Mouse (Mus musculus): ENCODE data around the gene Ephb4. TPM values are rescaled to one million over a fixed set of nuclear protein-coding genes. Genes with fewer than 3 reads are reported as not detected.

The Ephb4 gene
- total RNA-seq, 2 experiments from 2014 or later, result 71.9 to 73.6 TPM

GRCm38 (mm10) chr5:137334317-137334716 is 15.6 kb upstream of the Ephb4 start:
- no peak for DNase-seq

DNA sequence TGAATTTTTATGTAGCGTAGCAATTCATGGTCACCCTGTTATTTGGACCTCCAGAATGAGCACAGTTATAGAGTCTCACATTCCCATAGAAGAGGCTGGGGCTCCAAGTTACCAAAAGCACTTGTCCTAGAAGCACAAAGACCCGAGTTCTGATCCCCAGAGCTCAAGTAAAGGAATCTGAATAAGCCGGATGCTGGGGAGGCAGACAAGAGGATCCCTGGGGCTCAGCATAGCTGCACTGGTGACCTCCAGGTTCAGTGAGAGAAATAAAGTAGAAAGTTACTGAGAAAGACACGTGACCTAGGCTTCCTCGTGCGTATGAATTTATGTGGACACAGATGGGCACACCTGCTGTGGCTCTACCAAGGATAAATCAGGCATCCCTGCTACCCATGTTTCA is 14.8 kb upstream of the Ephb4 start:
- DNase-seq, result no peak

DNA sequence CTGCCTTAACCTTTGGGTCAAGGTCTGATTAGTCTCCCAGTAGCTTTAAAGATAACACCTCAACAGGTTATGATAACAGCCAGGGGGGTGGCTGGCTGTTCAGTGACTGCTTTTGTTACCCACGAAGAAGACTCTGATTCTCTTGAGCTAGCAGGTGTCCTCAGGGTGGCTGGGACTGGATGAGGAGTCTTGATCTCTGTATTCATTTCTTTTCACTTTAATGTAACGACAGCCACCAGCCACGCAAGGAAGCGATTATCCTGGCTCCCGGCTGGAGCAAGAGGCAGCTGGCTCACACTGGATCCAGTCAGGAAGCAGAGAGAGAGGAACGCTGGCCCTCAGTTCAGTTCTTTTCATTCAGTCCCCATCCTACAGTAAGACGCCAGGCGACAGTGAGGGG is 12.7 kb upstream of the Ephb4 start:
- no peak for DNase-seq

DNA sequence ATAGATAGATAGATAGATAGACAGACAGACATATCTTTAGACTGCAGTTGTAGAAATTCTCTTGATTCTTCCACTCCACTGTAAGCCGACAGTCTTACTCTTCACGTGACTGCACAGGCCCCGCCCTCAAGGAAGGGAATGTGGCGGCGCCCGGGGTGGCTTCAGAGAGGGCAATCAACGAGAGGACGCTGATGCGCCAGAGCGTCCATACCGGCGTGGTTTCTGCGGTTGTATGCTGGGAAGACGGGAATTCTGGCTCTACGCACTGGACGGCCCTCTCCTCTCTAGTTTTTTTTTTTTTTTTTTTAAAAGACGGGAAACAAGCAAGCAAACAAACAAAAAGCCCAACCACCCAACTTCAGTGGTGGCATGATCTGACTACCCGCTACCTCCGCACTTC is 11.7 kb upstream of the Ephb4 start:
- DNase-seq, result peak; percentile 95

DNA sequence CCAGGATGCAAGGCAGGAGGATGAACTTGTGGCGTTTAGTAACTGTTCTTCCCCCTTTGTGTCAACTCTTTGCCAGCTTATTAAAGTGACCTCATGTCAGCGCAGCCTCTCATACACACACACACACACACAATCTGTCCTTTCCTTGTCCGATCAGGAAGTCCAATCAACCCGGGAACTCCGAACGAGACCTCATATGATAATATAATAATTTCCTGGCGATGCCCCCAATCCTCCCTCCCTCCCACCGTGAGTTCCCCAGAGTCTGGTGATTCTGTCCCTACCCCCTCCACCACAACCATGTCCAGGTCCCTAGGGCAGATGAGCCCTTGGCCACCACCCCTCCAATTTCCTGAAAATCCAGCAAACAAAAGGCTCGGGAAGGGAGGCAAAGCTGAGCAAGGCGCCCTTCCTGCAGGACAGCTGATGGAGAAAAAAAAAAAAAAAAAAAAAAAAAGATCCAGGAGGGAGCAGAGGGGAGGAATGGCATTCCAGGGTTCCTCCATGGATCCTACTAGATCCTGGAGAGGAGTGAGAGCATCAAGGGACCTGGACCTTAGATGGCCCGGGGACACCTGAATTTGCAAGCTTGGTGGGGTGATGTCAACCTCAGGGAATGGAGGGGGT is 11.1 kb upstream of the Ephb4 start:
- DNase-seq, result peak; percentile 64

- DNase-seq, result peak; percentile 44
These were observed 10.5 kb upstream of the Ephb4 start for GRCm38 (mm10) chr5:137339290-137339979.

DNA sequence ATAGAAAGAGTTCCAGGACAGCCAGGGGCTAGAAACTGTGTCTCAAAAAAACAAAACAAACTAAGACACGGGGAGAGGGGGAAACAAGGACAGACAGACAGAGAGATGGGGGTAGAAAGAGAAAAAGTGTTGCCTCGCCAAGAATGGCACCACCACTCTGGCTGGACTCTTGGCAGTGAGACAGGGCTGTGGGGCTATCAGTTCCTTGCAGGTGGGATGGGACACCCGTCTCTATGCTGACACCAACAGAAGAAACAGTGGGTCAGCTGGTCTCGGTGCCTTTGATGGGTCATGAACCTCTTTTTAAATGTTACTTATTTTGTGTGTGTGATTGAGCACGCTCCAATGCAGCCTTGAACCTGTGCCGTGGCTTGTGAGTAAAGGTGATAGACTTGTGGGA is 9.7 kb upstream of the Ephb4 start:
- no peak for DNase-seq

DNA sequence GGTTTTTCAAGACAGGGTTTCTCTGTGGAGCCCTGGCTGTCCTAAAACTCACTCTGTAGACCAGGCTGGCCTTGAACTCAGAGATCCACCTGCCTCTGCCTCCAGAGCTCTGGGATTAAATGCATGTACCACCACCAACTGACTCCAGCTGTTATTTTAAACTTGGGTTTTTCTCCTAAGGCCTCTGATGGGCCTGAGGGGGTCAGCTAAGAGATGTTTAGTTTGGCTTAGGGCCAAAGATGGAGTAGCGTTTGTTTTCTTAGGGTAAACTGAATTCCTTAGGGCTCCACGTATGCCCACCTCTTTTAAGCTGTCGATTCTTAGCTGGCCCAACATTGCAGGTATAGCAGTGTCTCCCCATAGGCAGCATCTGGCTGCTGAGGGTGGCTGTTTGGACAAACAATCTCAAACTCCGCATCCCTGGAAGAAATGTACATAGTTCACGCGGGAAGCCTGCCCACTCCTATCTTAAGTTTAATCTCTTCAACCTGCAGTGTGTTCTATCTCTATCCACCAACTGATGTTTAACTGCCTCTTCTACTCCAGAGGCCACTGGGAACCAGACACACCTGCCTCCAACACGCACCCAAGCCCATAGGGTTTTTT is 7.4 kb upstream of the Ephb4 start:
- no peak for DNase-seq

GRCm38 (mm10) chr5:137343412-137343811 is 6.5 kb upstream of the Ephb4 start:
- no peak for DNase-seq

- no peak for DNase-seq
These were observed 6.0 kb upstream of the Ephb4 start for GRCm38 (mm10) chr5:137343869-137344268.

DNA sequence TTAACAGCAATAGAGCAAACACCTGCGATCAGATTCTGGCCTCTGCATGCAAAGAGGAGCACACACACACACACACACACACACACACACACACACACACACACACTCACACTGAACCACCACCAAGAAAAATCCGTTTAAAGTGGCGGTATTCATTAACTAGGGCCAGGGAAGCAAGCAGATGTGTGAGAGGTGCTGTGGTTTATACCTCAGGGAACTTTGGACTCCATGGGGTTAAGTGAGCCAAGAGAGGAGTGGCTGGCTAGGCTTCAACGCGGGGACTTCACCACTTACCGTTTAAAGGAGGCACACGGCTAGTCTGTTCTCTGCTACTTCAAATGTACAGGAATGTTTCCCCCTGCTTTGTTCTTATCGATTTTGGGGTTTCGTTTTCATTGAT is 4.1 kb upstream of the Ephb4 start:
- DNase-seq, result peak; percentile 46

DNA sequence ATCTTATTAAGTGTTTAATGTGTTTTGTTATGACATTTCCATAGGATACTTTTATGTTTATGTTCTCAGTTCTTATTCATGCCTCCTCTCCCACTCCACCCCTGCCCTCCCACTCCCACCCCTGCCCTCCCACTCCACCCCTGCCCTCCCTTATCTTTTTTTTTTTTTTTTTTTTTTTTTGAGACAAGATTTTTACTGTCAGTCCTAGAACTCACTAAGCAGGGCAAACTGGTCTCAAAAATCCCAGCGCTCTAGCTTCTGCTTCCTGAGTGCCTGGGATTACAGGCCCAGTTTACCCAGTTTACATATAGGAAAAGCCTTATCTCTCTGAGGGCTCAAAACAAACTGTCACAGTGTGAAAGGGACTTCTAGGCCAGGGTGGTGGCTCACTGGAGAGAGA is 3.5 kb upstream of the Ephb4 start:
- DNase-seq, result no peak

DNA sequence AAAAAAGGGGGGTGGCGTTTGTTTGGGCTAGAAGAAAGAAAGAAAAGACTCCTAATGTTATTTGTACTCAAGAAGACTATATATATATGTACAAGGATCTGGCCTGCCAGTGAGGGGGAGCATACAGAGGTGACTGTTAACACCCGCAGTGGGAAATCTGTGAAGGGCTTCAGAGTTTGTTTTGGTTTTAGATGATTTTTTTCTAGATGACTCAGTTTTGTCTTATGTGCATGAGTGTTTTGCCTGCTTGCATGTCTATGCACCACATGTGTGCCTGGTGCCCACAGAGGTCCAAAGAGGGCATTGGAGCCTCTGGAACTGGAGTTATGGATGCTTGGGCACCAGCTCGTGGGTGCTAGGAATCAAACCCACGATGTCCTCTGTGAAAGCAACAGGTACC is 2.9 kb upstream of the Ephb4 start:
- no peak for DNase-seq

GRCm38 (mm10) chr5:137347856-137348255 is 2.1 kb upstream of the Ephb4 start:
- peak; percentile 32 for DNase-seq

DNA sequence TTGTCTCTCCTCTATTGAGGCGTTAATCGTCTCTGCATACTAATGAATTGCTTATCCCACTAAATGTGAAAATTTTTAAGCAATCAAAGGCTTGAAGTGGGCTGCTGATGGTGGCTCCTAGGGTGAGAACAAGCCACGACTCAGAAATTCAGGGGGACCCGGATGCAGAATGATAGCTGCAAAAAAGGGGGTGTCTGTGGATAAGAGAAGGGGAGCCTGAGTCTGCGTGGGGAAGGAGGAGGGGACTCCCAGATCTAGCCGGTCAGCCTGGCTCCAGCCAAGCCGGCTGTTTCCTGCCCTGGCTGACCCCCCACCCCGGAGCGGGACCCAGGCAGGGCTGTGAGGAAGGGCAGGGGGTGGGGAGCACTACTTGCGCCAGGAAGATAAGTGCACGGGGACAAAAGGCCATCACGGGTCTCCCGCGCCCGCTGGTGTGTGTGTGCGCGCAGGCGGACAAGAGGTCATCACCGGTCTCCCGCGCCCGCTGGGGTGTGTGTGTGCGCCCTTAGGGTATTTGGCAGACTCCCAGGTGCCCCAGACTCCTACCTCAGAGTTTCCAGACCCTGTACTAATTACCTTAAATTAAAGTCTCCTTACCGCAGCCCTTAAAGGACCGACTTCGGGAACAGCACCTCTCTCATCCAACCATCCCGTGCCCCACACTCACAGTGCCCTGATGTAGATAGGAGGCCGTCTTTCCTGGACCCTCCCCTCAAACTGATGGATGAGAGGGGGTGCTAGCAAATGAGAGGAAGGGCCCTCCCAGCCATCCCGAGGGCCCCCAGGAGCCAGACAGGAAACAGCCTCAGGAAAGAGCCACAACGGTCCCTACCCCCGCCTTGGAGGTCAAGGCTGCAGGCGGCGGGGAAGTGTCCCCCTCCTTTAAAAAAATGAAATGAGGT is 1.2 kb upstream of the Ephb4 start:
- peak; percentile 83 for DNase-seq

DNA sequence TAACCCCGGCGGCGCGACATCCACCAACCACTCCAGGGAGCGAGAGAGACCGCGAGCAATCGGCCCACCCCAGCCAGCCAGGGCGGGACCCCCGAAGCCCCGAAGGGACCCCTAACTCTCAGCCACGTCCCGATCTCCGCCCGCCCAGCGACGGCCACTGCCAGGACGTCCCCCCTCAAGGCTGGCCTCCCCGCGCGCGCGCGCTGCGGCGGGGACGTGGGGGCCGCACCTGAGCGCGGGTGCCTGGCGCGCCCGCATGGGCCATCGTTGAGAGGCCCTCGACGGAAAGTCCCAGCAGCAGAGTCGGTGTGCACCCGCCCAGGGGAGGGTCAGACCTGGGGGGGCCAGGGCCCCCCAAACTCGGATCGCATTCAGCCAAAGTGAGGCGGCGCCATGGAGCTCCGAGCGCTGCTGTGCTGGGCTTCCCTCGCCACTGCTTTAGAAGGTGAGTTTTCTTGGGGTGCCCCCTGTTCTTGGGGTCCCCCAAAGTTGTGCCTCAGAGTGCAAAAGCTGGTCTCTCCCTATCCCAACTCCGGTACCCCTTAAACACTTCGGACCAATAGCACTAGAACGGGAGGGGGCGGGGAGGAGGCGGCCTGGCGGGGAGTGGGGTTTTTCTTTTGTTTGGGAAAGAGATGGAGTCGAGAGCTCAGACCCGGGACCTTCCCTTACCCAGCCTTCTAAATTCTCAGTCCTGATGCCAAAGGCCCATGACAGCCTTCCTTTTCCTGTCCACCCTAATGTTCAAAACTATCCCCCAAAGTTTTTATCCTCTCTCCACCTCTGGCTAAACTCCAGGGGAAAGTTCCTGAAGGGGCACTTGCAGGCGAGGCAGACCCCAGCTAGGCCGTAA is 522 bp downstream of the Ephb4 start:
- DNase-seq, result no peak

GRCm38 (mm10) chr5:137351058-137351380 is 1.1 kb downstream of the Ephb4 start:
- peak; percentile 16 for DNase-seq

GRCm38 (mm10) chr5:137351394-137351793 is 1.5 kb downstream of the Ephb4 start:
- no peak for DNase-seq

DNA sequence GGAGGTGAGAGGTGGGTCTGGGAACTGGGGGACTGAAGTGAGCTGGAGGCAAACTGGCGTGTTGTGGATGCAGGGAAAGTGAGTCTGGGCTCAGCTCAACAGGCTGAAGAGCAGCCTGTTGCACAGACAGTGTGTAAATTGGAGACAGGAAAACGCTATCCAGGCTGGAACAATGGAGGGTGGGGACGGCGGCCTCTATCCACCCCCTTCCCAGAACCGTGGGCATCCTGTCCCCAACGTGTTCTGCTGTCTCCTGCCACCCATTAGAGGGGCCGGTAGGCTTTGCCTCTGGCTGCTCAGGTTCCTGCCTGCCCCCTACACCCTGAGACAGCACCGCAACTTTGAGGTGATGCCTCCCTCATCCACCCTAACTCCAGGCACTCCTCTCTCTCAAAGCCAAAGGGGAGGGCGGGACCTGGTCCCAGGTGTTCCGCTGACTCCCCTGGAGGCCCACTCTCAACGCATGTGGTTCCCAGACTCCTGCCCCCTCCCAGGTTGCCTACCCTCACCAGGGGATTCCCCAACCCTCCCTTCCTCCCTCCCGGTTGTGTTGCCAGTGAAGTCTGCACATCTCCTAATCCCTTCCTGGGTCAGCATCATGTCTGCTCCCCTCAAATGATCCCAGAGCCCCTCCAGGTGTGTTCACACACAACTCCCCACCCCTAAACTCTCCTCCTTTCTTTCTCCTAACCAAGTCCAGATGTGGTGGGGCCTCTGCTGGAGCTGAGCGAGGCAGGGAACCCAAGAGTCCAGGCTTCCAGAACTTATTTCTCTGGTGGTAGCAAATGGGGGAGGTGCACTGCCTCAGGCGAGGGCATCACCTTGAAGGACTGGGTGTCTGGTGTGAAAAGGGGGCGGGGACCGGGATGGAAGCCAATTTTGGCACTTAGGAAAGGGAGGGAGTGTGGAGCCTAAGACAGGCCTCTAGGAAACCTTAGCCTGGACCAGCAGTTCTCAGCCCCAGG is 2.4 kb downstream of the Ephb4 start:
- DNase-seq, result peak; percentile 43

DNA sequence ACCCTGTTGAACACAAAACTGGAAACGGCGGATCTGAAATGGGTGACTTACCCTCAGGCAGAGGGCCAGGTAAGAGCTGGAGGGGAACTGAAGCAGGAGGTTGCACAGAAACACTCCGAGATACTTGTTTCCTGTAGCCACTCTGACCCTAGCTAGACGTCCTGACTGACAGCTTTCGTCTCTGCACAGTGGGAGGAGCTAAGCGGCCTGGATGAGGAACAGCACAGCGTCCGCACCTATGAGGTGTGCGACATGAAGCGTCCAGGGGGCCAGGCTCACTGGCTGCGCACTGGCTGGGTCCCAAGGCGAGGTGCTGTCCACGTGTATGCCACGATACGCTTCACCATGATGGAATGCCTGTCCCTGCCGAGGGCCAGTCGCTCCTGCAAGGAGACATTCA is 4.2 kb downstream of the Ephb4 start:
- no peak for DNase-seq

DNA sequence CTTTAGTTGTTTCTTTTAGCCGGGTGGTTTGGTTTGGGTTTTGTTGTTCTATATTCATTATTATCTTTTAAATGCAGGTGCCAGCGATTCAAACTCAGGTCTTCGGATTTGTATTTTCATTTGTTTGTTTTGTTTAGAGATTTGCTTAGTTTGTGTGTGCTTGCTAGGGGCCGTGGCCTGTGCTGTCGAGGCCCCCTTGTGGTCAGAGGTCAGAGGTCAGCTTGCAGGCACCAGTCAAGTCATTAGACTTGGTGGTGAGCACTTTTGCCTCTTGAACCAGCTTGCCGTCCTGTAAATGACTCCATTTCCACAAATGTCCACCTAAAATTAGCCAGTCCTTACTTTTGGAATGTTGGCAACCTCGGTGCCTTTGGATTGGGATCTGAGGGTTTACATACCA is 8.5 kb downstream of the Ephb4 start:
- no peak for DNase-seq

All from adrenal gland, postnatal 10 days (tissue).